Mouse (Mus musculus): ENCODE measurements around the gene Epn3. TPM values are rescaled to one million over a fixed set of nuclear protein-coding genes. Genes with fewer than 3 reads are reported as not detected.

The Epn3 gene
- 48.0 TPM for polyA plus RNA-seq (2021)

- no peak for TF ChIP-seq CTCF (IDR thresholded peaks at IDR 0.05)
- no peak for DNase-seq (ENCODE audit: low read depth, low spot score)
- ChIA-PET POLR2A (interaction anchor here (0.8 to 1.5 kb wide), 7 partner anchors 9 to 178 kb away, joined by 3 to 5 read pairs (median 4); partner anchors contain the start of gene Luc7l3), CTCF (interaction anchor here (1.2 to 2.5 kb wide), 9 partner anchors 10 to 170 kb away, joined by 3 to 10 read pairs (median 4); partner anchors contain the start of genes Rsad1 and Spata20)
- ATAC-seq = no peak
- no peaks in the 10 kb centered on the region for H3K27me3 ChIP-seq
- in situ Hi-C loops (cut with MboI; ENCODE audit: low pct_unique_long_range_greater_than_20kb) = loop anchor here (5.0 kb wide), 1 partner anchor 38 kb away; no protein-coding TSS in a partner anchor
Observed at GRCm38 (mm10) chr11:94499661-94500152, at the start of gene Epn3. Gene Epn3 (minus strand): TSS chr11:94499974.

DNA sequence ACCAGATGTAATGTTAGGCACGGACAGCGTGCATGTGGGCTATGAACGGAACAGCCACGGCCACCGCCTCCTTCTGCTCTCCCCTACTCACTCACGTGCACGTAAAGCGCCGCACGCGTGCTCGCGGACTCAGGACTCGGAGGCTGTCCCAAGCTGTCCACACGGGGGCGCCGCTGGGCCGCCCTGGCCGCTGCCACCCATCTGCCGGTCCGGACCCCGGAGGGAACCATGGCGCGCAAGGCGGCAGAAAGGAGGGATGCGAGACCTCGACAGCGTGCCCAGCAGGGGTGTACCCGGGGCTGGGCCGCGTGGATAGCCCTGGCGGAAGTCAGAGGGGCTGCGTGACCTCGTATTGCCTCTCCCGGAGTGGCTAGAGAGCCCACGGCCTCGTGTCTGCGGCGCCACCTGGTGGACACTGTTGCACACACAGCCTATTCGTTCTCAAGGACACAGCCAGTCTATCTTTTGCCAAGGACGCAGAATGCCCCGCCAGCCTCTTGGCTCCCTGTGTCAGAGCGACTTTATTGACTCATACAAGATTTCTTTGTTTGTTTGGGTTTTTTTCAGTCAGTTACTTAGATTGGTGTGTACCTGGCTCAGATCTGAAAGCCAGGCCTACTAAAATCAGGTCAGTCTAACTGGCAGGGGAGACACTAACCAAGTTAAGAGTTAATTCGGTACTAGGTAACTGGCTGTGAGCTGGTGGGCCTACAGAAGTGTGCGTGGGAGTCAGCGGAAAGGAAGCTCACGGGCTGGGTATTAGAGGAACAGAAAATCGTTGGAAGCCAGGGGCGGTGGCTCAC, 49.3 kb upstream of the Epn3 start, which contains the start of gene Rsad1:
Rsad1 (minus strand) TSS at position 368 of the 803 bp plus-strand sequence.
- ATAC-seq = peak; percentile 84

GRCm38 (mm10) chr11:94548041-94548784, 48.4 kb upstream of the Epn3 start:
- no peak for DNase-seq (ENCODE audit: low read depth, low spot score)
- ATAC-seq = no peak
- ChIA-PET POLR2A (interaction anchor here (1.5 kb wide), 1 partner anchor 48 kb away, joined by 4 read pairs; the partner anchor contains the start of gene Epn3), CTCF (interaction anchor here (0.8 to 2.0 kb wide), 14 partner anchors 9 to 359 kb away, joined by 3 to 6 read pairs (median 4); partner anchors contain the start of genes Ankrd40, Cacna1g, Epn3 and Spata20)
- no peak for TF ChIP-seq CTCF (IDR thresholded peaks at IDR 0.05)
- in situ Hi-C loops (cut with MboI; ENCODE audit: low pct_unique_long_range_greater_than_20kb) = no loop called here
- H3K27me3 ChIP-seq = no peaks in the 10 kb centered on the region

More for the DNA sequence above, 49.3 kb upstream of the Epn3 start, which contains the start of gene Rsad1:
- in situ Hi-C loops (cut with MboI; ENCODE audit: low pct_unique_long_range_greater_than_20kb) = no loop called here
- CTCF ChIA-PET = interaction anchor here (0.7 to 2.0 kb wide), 19 partner anchors 10 to 360 kb away, joined by 3 to 6 read pairs (median 3); partner anchors contain the start of genes Ankrd40, Cacna1g and Epn3
- POLR2A ChIA-PET = interaction anchor here (0.8 to 1.5 kb wide), 2 partner anchors 49 to 80 kb away, joined by 3 to 4 read pairs; partner anchors contain the start of genes Epn3 and Lrrc59
- peak; percentile 64 for DNase-seq (ENCODE audit: low read depth, low spot score)
- H3K27me3 ChIP-seq = no peaks in the 10 kb centered on the region
- TF ChIP-seq CTCF (IDR thresholded peaks at IDR 0.05) = peak; percentile 100

DNA sequence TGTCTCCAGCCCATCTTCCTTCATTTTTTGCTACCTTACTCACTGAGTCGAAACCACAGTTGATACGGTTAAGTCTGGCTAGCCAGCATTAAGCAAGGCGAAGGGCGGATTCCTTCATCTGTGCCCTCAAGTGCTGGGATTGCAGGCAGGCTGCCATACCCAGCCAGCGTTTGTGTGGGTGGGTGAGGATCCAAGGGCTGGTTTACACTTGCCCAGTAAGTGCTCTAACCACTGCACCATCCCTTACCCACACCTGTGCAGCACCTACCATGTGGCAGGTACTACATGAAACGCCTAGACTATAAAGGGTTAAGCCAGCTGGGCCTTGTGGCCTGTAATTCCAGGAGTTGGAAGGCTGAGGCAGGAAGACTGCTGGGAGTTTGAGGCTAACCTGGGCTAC, 47.5 kb upstream of the Epn3 start:
- ATAC-seq = no peak
- ChIA-PET CTCF (interaction anchor here (1.0 kb wide), 1 partner anchor 61 kb away, joined by 3 read pairs; the partner anchor contains the start of gene Spata20), POLR2A (interaction anchor here (1.5 kb wide), 1 partner anchor 48 kb away, joined by 4 read pairs; the partner anchor contains the start of gene Epn3)
- no peak for DNase-seq (ENCODE audit: low read depth, low spot score)
- H3K27me3 ChIP-seq = no peaks in the 10 kb centered on the region
- no peak for TF ChIP-seq CTCF (IDR thresholded peaks at IDR 0.05)
- in situ Hi-C loops (cut with MboI; ENCODE audit: low pct_unique_long_range_greater_than_20kb) = no loop called here

- CTCF ChIA-PET = interaction anchor here (0.7 to 2.0 kb wide), 4 partner anchors 57 to 217 kb away, joined by 3 to 10 read pairs (median 5); partner anchors contain the start of gene Spata20
- ATAC-seq (no peak), DNase-seq (ENCODE audit: low read depth, low spot score) (no peak)
- in situ Hi-C loops (cut with MboI; ENCODE audit: low pct_unique_long_range_greater_than_20kb) = no loop called here
- TF ChIP-seq CTCF (IDR thresholded peaks at IDR 0.05) = no peak
- POLR2A ChIA-PET = no interaction called here
- H3K27me3 ChIP-seq = no peaks in the 10 kb centered on the region
Observed at GRCm38 (mm10) chr11:94546381-94546780, 46.6 kb upstream of the Epn3 start.

DNA sequence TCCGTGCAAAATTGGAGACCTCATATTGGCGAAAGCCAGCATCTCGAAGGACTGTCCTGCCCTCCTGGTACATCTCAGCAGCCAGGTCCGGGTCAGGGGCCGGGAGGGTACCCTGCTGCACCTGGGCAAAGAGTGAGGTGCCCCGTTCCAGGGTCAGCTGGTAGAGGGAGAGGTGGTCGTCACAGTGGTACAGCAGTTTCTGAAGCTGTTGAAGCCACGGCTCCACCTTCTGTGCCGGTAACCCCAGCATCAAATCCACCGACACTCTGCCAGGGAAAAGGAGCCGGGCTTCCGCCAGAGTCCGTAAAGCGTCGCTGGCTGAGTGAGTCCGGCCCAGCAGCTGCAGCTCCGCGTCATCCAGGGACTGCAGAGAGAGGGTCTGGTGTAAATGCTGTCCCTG, 44.6 kb upstream of the Epn3 start:
- ATAC-seq (no peak), DNase-seq (ENCODE audit: low read depth, low spot score) (no peak)
- TF ChIP-seq CTCF (IDR thresholded peaks at IDR 0.05) = no peak
- no peaks in the 10 kb centered on the region for H3K27me3 ChIP-seq
- POLR2A ChIA-PET = no interaction called here
- in situ Hi-C loops (cut with MboI; ENCODE audit: low pct_unique_long_range_greater_than_20kb) = loop anchor here (5.0 kb wide), 2 partner anchors 137 to 207 kb away; no protein-coding TSS in a partner anchor
- CTCF ChIA-PET = interaction anchor here (0.6 to 2.0 kb wide), 2 partner anchors 58 to 210 kb away, joined by 3 to 10 read pairs; partner anchors contain the start of gene Spata20

GRCm38 (mm10) chr11:94543932-94544331, 44.2 kb upstream of the Epn3 start:
- ATAC-seq (peak; percentile 81), DNase-seq (ENCODE audit: low read depth, low spot score) (peak; percentile 87)
- TF ChIP-seq CTCF (IDR thresholded peaks at IDR 0.05) = peak; percentile 98
- POLR2A ChIA-PET = no interaction called here
- H3K27me3 ChIP-seq = no peaks in the 10 kb centered on the region
- in situ Hi-C loops (cut with MboI; ENCODE audit: low pct_unique_long_range_greater_than_20kb) = loop anchor here (5.0 kb wide), 2 partner anchors 137 to 207 kb away; no protein-coding TSS in a partner anchor
- CTCF ChIA-PET = interaction anchor here (0.6 to 2.3 kb wide), 2 partner anchors 57 to 209 kb away, joined by 3 to 9 read pairs; partner anchors contain the start of gene Spata20

DNA sequence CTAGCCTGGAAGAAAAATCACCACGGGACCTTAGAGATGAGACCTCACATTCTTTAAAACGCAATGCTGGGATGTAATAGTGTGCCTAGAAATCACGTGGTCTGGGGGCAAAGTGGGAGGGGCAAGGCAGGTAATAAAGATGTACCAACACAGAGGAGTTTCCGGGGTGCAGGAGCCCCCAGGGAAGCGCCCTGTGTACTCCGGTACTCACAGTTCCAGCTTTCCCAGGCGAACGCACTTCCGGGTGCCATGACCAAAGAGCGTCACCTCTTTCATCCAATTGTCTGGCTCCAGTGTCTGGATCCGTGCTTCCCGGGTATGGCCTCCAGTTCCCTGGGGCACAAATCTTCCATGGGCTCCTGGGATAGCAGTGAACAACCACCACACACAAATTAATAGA, 43.6 kb upstream of the Epn3 start:
- no peaks in the 10 kb centered on the region for H3K27me3 ChIP-seq
- TF ChIP-seq CTCF (IDR thresholded peaks at IDR 0.05) = no peak
- POLR2A ChIA-PET = interaction anchor here (1.0 to 1.1 kb wide), 2 partner anchors 15 to 43 kb away, joined by 5 read pairs; partner anchors contain the start of gene Epn3
- in situ Hi-C loops (cut with MboI; ENCODE audit: low pct_unique_long_range_greater_than_20kb) = loop anchor here (5.0 kb wide), 2 partner anchors 136 to 206 kb away; no protein-coding TSS in a partner anchor
- ATAC-seq = no peak
- CTCF ChIA-PET = interaction anchor here (1.0 to 2.3 kb wide), 3 partner anchors 54 to 71 kb away, joined by 3 to 9 read pairs (median 3); partner anchors contain the start of gene Spata20
- DNase-seq (ENCODE audit: low read depth, low spot score) = no peak

GRCm38 (mm10) chr11:94542400-94542799, 42.6 kb upstream of the Epn3 start:
- in situ Hi-C loops (cut with MboI; ENCODE audit: low pct_unique_long_range_greater_than_20kb) = loop anchor here (5.0 kb wide), 2 partner anchors 135 to 205 kb away; no protein-coding TSS in a partner anchor
- no peak for TF ChIP-seq CTCF (IDR thresholded peaks at IDR 0.05)
- H3K27me3 ChIP-seq = no peaks in the 10 kb centered on the region
- ChIA-PET POLR2A (interaction anchor here (1.0 to 1.1 kb wide), 2 partner anchors 15 to 42 kb away, joined by 5 read pairs; partner anchors contain the start of gene Epn3), CTCF (interaction anchor here (1.0 to 2.3 kb wide), 3 partner anchors 53 to 70 kb away, joined by 3 to 9 read pairs (median 3); partner anchors contain the start of gene Spata20)
- no peak for ATAC-seq
- no peak for DNase-seq (ENCODE audit: low read depth, low spot score)
